Mouse (Mus musculus) heart, embryonic 15.5 days (tissue): ENCODE measurements at regions not wholly inside any gene's neighbourhood (a gene's known extent, or its start where the extent isn't known, plus 50 kb on each side); places are given as distances from the start of the nearest gene placed in this dataset.

Experiments
- ATAC-seq: fragments of 200-750 bp; cut with Nextera tagmentation; replicated peaks from 2 replicates; pipeline ENCODE4 v1.8.0; 2017; ENCODE audit warnings: low read depth, moderate TSS enrichment; ENCODE audit not compliant: insufficient number of reproducible peaks, insufficient read depth, low FRiP score
- H3K27ac ChIP-seq: fragments of 300-500 bp; sonication (generic); 2 replicates; pipeline ENCODE4 v1.5.1; 2015; ENCODE audit warnings: mild to moderate bottlenecking, inconsistent platforms
- H3K27me3 ChIP-seq: fragments of 300-500 bp; sonication (generic); 2 replicates; pipeline ENCODE4 v1.6.1; 2015; ENCODE audit warnings: inconsistent platforms
- H3K36me3 ChIP-seq: fragments of 300-500 bp; sonication (generic); 2 replicates; pipeline ENCODE4 v1.6.1; 2015; ENCODE audit warnings: mild to moderate bottlenecking, inconsistent platforms
- H3K4me1 ChIP-seq: fragments of 300-500 bp; sonication (generic); replicated peaks from 2 replicates; pipeline ENCODE4 v1.6.1; 2015; ENCODE audit warnings: inconsistent platforms
- H3K4me2 ChIP-seq: fragments of 300-500 bp; sonication (generic); 2 replicates; pipeline ENCODE4 v1.6.1; 2015; ENCODE audit warnings: inconsistent platforms, mild to moderate bottlenecking, moderate library complexity
- H3K4me3 ChIP-seq: fragments of 300-500 bp; sonication (generic); 2 replicates; pipeline ENCODE4 v1.5.1; 2015; ENCODE audit warnings: mild to moderate bottlenecking, inconsistent platforms
- H3K9ac ChIP-seq: fragments of 300-500 bp; sonication (generic); 2 replicates; pipeline ENCODE4 v1.6.1; 2015; ENCODE audit warnings: mild to moderate bottlenecking, inconsistent platforms
- H3K9me3 ChIP-seq: fragments of 300-500 bp; sonication (generic); replicated peaks from 2 replicates; pipeline ENCODE4 v1.6.1; 2016; ENCODE audit warnings: inconsistent platforms
- WGBS: fragments of 180-500 bp; shearing (Covaris S2); methylation state at CpG from one replicate; pipeline ENCODE4 v1.1.7; 2015; ENCODE audit warnings: mixed read lengths; 5-methylcytosine and 5-hydroxymethylcytosine counted together
- microRNA counts: library from miRNA; unstranded; fragments of <30 nt; microRNA quantifications from one replicate; lab custom pipeline; 2016
- microRNA-seq: library from miRNA; unstranded; fragments of <30 nt; microRNA quantifications from one replicate; pipeline ENCODE4, GENCODE M21; 2016

DNA sequence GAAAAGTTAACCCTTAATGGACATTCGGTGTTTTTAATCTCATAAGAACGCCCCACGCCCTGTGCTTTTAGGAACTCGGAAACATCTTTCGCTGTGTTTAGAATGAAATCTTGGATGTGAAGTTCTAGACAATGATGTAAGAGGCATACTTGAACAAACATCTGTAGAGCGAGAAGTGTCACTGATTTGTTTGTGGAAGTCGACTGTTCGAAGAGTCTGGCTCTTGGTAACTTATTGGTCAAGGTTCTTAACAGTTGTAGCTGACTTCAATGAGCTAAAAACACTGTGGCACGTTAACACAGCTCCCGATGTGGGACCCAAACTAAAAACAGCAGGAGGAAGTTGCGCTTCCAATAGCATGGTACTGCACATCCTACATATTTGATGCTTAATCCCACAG is 72.0 kb upstream of the 4933415F23Rik start:
- ATAC-seq: no peak
- 0 out of 2 replicates have a peak overlapping the region, but pooled peaks have one; percentile 5 for H3K27ac ChIP-seq

DNA sequence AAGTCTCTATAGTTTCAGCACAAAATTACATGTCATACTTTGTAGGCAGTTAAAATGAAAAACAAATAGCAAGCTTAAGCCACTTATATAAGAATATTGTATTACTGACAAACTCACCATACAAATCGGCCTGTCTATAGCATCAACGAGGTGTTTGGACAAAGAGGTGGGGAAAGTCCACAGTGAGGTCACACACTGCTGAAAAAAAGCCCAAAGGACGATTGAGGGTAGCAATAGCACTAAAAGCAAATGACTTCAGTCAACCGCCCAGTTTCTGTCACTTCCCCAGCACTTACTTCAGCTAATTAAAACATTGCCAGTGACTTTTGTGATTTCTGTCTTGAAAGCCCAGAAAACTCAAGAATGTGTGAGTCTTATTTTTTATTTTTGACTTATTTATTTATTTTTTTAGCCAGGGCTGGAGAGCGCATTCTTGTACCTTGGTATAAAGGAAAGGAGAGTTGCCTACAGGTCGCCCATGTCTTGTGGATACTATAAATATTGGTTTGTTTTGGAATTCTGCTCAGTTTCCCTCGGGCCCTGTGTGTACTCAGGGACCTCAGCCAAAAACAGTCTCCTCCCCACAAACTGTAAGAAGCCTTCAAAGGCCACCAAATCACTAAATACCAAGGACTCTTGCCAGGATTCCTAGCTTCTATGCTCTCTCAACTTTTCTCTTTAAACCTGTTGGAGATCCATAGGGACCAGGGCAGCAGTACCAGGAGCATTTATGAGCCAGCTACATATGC is 71.2 kb upstream of the 4933415F23Rik start:
- ATAC-seq: no peak
- Histone ChIP-seq H3K27ac (0 out of 2 replicates have a peak overlapping the region, but pooled peaks have one; percentile 5), H3K27me3 (no peaks in the 10 kb centered on the region), H3K36me3 (no peaks in the 10 kb centered on the region), H3K4me1 (no peaks in the 10 kb centered on the region), H3K4me2 (no peak overlapping the region), H3K9ac (no peak overlapping the region), H3K9me3 (no peaks in the 10 kb centered on the region), H3K4me3 (no peak overlapping the region)
- WGBS: 45% methylated on average over 7 of the region's 7 CpGs

More for the DNA sequence above, 72.0 kb upstream of the 4933415F23Rik start:
- Histone ChIP-seq H3K4me2 (no peak overlapping the region), H3K4me1 (no peaks in the 10 kb centered on the region), H3K4me3 (no peak overlapping the region), H3K9ac (no peak overlapping the region), H3K27me3 (no peaks in the 10 kb centered on the region), H3K36me3 (no peaks in the 10 kb centered on the region), H3K9me3 (no peaks in the 10 kb centered on the region)
- 73% methylated on average over 11 of the region's 11 CpGs for WGBS

DNA sequence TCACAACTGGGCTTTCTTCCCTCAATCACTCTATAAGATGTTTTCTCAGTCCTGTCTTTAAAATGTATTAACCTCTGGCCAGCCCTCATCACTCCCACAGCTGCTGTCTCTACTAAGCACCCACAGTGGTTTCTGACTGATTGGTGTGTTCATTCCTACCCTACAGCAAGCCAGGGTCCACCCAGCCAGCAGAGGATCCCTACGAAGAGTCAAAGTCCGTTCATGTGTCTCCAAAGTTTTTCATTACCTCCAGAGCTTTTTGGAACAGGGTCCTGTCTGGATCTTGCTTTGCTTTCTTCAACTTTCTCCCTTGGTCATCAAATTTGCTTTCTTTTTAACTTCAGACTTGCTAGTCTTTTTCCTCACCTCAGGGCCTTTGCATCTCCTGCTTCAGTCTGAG is 69.3 kb upstream of the 4933415F23Rik start:
- 84% methylated on average over 2 of the region's 2 CpGs for WGBS
- Histone ChIP-seq H3K9me3 (no peaks in the 10 kb centered on the region), H3K4me2 (no peak overlapping the region), H3K36me3 (no peaks in the 10 kb centered on the region), H3K27me3 (no peaks in the 10 kb centered on the region), H3K9ac (no peak overlapping the region), H3K27ac (no peak overlapping the region), H3K4me1 (no peaks in the 10 kb centered on the region), H3K4me3 (no peak overlapping the region)
- no peak for ATAC-seq

DNA sequence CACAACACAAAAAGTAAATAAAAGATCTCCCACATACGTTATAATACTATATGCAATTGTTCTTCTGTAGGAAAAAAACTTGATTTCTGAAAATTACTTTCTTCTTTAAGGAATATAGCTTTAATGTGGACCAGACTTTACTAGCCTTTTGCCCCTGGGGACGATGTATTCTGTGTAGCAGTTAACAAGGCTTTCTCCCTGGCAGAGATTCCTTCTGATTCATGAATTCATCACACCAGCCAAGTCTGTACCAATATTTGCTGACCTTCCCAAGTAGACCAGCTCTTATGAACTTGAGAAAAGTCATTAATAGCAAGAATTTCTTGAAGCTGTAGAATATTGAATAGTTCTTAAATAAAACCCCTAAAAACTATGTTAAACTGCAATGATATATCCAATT is 68.7 kb upstream of the 4933415F23Rik start:
- Histone ChIP-seq H3K4me3 (no peak overlapping the region), H3K9me3 (no peaks in the 10 kb centered on the region), H3K27ac (no peak overlapping the region), H3K4me1 (no peaks in the 10 kb centered on the region), H3K4me2 (no peak overlapping the region), H3K36me3 (no peaks in the 10 kb centered on the region), H3K27me3 (no peaks in the 10 kb centered on the region), H3K9ac (no peak overlapping the region)
- 70% methylated on average over 2 of the region's 2 CpGs for WGBS
- ATAC-seq: no peak

DNA sequence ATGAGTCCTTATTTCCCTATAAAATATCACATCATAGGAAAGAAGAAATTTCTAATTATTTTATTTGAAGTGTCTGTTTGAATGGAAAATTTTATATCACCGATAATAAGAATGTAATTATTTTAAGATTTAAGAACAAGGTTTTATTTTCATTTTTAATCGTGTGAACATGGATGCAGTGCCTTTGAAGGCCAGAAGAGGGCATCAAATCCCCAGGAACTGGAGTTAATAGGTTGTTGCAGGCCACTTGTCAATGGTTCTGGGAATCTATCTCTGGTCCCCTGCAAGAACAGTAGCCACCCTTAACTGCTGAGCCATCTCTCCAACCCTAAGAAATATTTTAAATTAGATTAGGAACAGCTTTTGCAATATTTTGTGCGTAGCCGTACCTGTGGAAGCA is 66.5 kb upstream of the 4933415F23Rik start:
- Histone ChIP-seq H3K4me2 (no peak overlapping the region), H3K4me1 (no peaks in the 10 kb centered on the region), H3K9me3 (0 out of 2 replicates have a peak, but pooled peaks cover 3% of the 10 kb centered on the region), H3K9ac (no peak overlapping the region), H3K27ac (no peak overlapping the region), H3K27me3 (no peaks in the 10 kb centered on the region), H3K4me3 (no peak overlapping the region), H3K36me3 (no peaks in the 10 kb centered on the region)
- no peak for ATAC-seq
- 93% methylated on average over 4 of the region's 4 CpGs for WGBS

DNA sequence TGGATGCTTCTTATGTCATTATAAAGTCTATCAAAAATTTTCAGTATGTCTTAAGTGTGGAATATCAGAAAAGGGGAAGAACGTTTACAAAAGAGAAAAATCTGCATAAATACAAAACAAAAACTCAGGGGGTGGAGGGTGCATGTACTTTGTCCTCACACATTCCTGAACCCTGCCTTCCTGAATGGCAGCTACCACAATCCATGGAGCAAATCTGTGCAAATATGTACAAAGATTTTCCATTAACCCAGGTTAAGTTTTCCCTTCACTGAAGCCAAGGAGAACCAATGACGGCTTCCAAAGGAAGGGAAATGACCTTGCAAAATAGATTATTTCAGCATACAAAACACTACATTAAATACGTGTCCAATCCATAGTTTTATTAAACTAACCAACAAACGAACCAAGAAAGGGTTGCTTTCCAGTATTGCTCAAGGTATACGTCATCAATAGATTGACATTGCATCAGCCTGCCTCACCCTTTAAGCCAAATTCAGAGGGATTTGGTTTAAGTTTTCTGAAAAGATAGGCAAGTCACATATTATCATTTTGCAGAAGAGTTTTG is 61.4 kb upstream of the 4933415F23Rik start:
- no peaks in the 10 kb centered on the region for H3K36me3 ChIP-seq
- no peaks in the 10 kb centered on the region for H3K4me1 ChIP-seq
- 77% methylated on average over 5 of the region's 5 CpGs for WGBS
- no peak overlapping the region for H3K4me3 ChIP-seq
- ATAC-seq: no peak
- no peak overlapping the region for H3K4me2 ChIP-seq
- 0 out of 2 replicates have a peak, but pooled peaks cover 3% of the 10 kb centered on the region for H3K9me3 ChIP-seq
- H3K27me3 ChIP-seq: no peaks in the 10 kb centered on the region
- H3K9ac ChIP-seq: no peak overlapping the region
- H3K27ac ChIP-seq: no peak overlapping the region

DNA sequence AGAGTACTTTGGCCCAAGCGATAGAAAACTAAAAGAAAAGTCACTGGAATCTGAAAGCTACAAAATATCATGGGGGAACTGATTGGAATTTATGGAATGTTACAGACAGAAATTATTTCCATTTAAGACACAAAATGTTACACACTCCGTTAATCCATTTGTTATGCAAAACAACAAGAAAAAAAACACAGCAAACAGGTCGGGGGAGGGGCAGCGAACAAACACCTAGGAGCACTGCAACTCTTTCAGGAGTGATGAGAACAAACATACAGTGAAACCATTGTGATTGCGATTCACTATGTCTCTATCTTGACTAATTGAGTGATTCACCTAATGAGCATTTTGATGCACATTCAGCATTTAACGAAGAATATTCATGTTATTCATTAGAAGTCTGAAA is 60.7 kb upstream of the 4933415F23Rik start:
- H3K4me2 ChIP-seq: no peak overlapping the region
- H3K4me3 ChIP-seq: no peak overlapping the region
- no peaks in the 10 kb centered on the region for H3K4me1 ChIP-seq
- H3K9ac ChIP-seq: no peak overlapping the region
- H3K27ac ChIP-seq: no peak overlapping the region
- ATAC-seq: no peak
- WGBS: 80% methylated on average over 6 of the region's 6 CpGs
- H3K36me3 ChIP-seq: no peaks in the 10 kb centered on the region
- no peaks in the 10 kb centered on the region for H3K27me3 ChIP-seq
- H3K9me3 ChIP-seq: 0 out of 2 replicates have a peak, but pooled peaks cover 3% of the 10 kb centered on the region

MicroRNA genes in the stretch of these regions (microRNA counts, 519-probe panel; counts per million panel counts)
- microRNA mmu-miR-30a (lab: Ali Mortazavi, UCI) (3,616 counts per million, percentile 88 among the panel's probes with 10 or more counts), microRNA mmu-miR-30c (lab: Ali Mortazavi, UCI) (4,192 counts per million, percentile 93 among the panel's probes with 10 or more counts)

Small RNAs in the stretch of these regions (microRNA-seq; reads per million reads assigned to microRNA genes)
- gene Mir30a (15,072 reads per million, percentile 96 among the genes with 10 or more reads in this experiment), gene Mir30c-2 (58.2 reads per million, percentile 44 among the genes with 10 or more reads in this experiment)
